Mouse (Mus musculus) E14TG2a.4 (cell line): ENCODE data around the gene Kyat3.

ENCODE experiments used
- CTCF ChIP-seq: conservative IDR thresholded peaks from 2 replicates; pipeline ENCODE4 v1.5.1; 2014; ENCODE audit warnings: low read length
- NANOG ChIP-seq: IDR thresholded peaks from 2 replicates; pipeline ENCODE4 v1.6.1; 2014; ENCODE audit warnings: borderline replicate concordance, low read length, mixed read lengths
- POU5F1 ChIP-seq: IDR thresholded peaks from 2 replicates; pipeline ENCODE4 v1.6.1; 2014; ENCODE audit warnings: low read length, borderline replicate concordance

- no peak; the same call in 1 of the 2 replicates for TF ChIP-seq CTCF
- TF ChIP-seq NANOG: no peak
- no peak for TF ChIP-seq POU5F1
Observed at GRCm38 (mm10) chr3:142755132-142755867, 54.4 kb downstream of the Kyat3 start.
